Mouse (Mus musculus): Measurements from ENCODE around the gene Khdc4. TPM values are rescaled to one million over a fixed set of nuclear protein-coding genes. Genes with fewer than 3 reads are reported as not detected.

The Khdc4 gene
- polyA plus RNA-seq, 1 experiment from 2014 or later: 107 TPM

Other genes starting within 250 kb of the Khdc4 start
- gene Sema4a, start 224.6 kb upstream of the Khdc4 start, polyA plus RNA-seq (2015; fragmentation: Nextera tagmentation; extraction: Ambion mirVana): 16.5 and 25.8 TPM in 2 replicates
- 26.9 and 30.9 TPM in 2 replicates for gene Lmna, start 175.8 kb upstream of the Khdc4 start, polyA plus RNA-seq (2015; fragmentation: Nextera tagmentation; extraction: Ambion mirVana)
- gene Mex3a, start 153.4 kb upstream of the Khdc4 start, polyA plus RNA-seq (2015; fragmentation: Nextera tagmentation; extraction: Ambion mirVana): 46.1 and 47.8 TPM in 2 replicates
- not detected in 2 replicates for gene Rab25, start 137.5 kb upstream of the Khdc4 start, polyA plus RNA-seq (2015; fragmentation: Nextera tagmentation; extraction: Ambion mirVana)
- gene Lamtor2, start 132.7 kb upstream of the Khdc4 start, polyA plus RNA-seq (2015; fragmentation: Nextera tagmentation; extraction: Ambion mirVana): 149 and 193 TPM in 2 replicates
- 43.5 and 46.0 TPM in 2 replicates for gene Ubqln4, start 132.0 kb upstream of the Khdc4 start, polyA plus RNA-seq (2015; fragmentation: Nextera tagmentation; extraction: Ambion mirVana)
- 132 and 140 TPM in 2 replicates for gene Ssr2, start 109.9 kb upstream of the Khdc4 start, polyA plus RNA-seq (2015; fragmentation: Nextera tagmentation; extraction: Ambion mirVana)
- 166 and 210 TPM in 2 replicates for gene Arhgef2, start 79.8 kb upstream of the Khdc4 start, polyA plus RNA-seq (2015; fragmentation: Nextera tagmentation; extraction: Ambion mirVana)
- gene Rxfp4, start 32.7 kb upstream of the Khdc4 start, polyA plus RNA-seq (2015; fragmentation: Nextera tagmentation; extraction: Ambion mirVana): not detected in 2 replicates
- 43.2 and 52.6 TPM in 2 replicates for gene Rit1, start 31.0 kb downstream of the Khdc4 start, polyA plus RNA-seq (2015; fragmentation: Nextera tagmentation; extraction: Ambion mirVana)
- gene Syt11, start 89.4 kb downstream of the Khdc4 start, polyA plus RNA-seq (2015; fragmentation: Nextera tagmentation; extraction: Ambion mirVana): 231 and 248 TPM in 2 replicates
- gene Gon4l, start 149.4 kb downstream of the Khdc4 start, polyA plus RNA-seq (2015; fragmentation: Nextera tagmentation; extraction: Ambion mirVana): 13.6 and 17.3 TPM in 2 replicates
- 44.5 and 47.7 TPM in 2 replicates for gene Msto1, start 228.2 kb downstream of the Khdc4 start, polyA plus RNA-seq (2015; fragmentation: Nextera tagmentation; extraction: Ambion mirVana)

Measured in forebrain, embryonic 16.5 days (tissue).